Mouse (Mus musculus) forebrain, embryonic 16.5 days (tissue): Measurements from ENCODE around the gene Tmem79. TPM values are rescaled to one million over a fixed set of nuclear protein-coding genes. Genes with fewer than 3 reads are reported as not detected.
A peak's percentile ranks its signal among the peaks of the same experiment; 100 is the strongest.
"Not testable (repeated sequence)": the region's sequence is repeated elsewhere in the genome, so short reads cannot be mapped to it uniquely, and the experiment has no call there.

Experiments
- ATAC-seq: fragments of 200-750 bp; cut with Nextera tagmentation; 2 replicates; pipeline ENCODE4 v1.8.0; 2017; ENCODE audit warnings: mild to moderate bottlenecking, moderate library complexity
- H3K27ac ChIP-seq: fragments of 300-500 bp; sonication (generic); 2 replicates; pipeline ENCODE4 v1.5.1; 2014; ENCODE audit warnings: low read length, control low read depth
- H3K27me3 ChIP-seq: fragments of 300-500 bp; sonication (generic); replicated peaks from 2 replicates; pipeline ENCODE4 v1.6.1; 2014; ENCODE audit warnings: low read length; ENCODE audit not compliant: control insufficient read depth, insufficient read depth
- H3K36me3 ChIP-seq: fragments of 300-500 bp; sonication (generic); 2 replicates; pipeline ENCODE4 v1.6.1; 2014; ENCODE audit not compliant: control insufficient read depth, insufficient read depth
- H3K4me1 ChIP-seq: fragments of 300-500 bp; sonication (generic); replicated peaks from 2 replicates; pipeline ENCODE4 v1.6.1; 2014; ENCODE audit warnings: low read length; ENCODE audit not compliant: control insufficient read depth, insufficient read depth
- H3K4me2 ChIP-seq: fragments of 300-500 bp; sonication (generic); 2 replicates; pipeline ENCODE4 v1.6.1; 2014; ENCODE audit warnings: mild to moderate bottlenecking, low read length, control low read depth
- H3K4me3 ChIP-seq: fragments of 300-500 bp; sonication (generic); replicated peaks from 2 replicates; pipeline ENCODE4 v1.5.1; 2014; ENCODE audit warnings: mild to moderate bottlenecking, low read length, control low read depth
- H3K9ac ChIP-seq: fragments of 300-500 bp; sonication (generic); replicated peaks from 2 replicates; pipeline ENCODE4 v1.6.1; 2014; ENCODE audit warnings: low read depth, low read length, control low read depth
- H3K9me3 ChIP-seq: fragments of 300-500 bp; sonication (generic); 2 replicates; pipeline ENCODE4 v1.6.1; 2016; ENCODE audit warnings: low read length; ENCODE audit not compliant: control insufficient read depth
- WGBS: fragments of 180-500 bp; shearing (Covaris S2); extraction: QIAGEN DNeasy Blood & Tissue Kit; methylation state at CpG from one replicate; pipeline ENCODE4 v1.1.7; 2014; 5-methylcytosine and 5-hydroxymethylcytosine counted together
- polyA plus RNA-seq: library from polyadenylated mRNA; unstranded; fragments of >200 nt; fragmentation: Nextera tagmentation; extraction: Ambion mirVana; gene quantifications from 2 replicates; pipeline ENCODE4 v1.2.1, GENCODE M21; 2015

The Tmem79 gene
- polyA plus RNA-seq, 1 experiment from 2014 or later: 1.4 TPM

- Histone ChIP-seq H3K9ac (no peak overlapping the region), H3K4me3 (no peak overlapping the region), H3K27ac (no peak overlapping the region), H3K4me2 (no peak overlapping the region), H3K9me3 (no peaks in the 10 kb centered on the region), H3K4me1 (peaks cover 20% of the 10 kb centered on the region), H3K27me3 (no peaks in the 10 kb centered on the region), H3K36me3 (no peaks in the 10 kb centered on the region)
- 65% methylated on average over 12 of the region's 12 CpGs for WGBS
- no peak for ATAC-seq
Measured at GRCm38 (mm10) chr3:88334029-88334658, 1.8 kb downstream of the Tmem79 start.

GRCm38 (mm10) chr3:88331282-88331681 lies 4.7 kb downstream of the Tmem79 start:
- H3K9ac ChIP-seq: no peak overlapping the region
- H3K36me3 ChIP-seq: no peaks in the 10 kb centered on the region
- no peak overlapping the region for H3K4me3 ChIP-seq
- no peak for ATAC-seq
- no peaks in the 10 kb centered on the region for H3K27me3 ChIP-seq
- no peak overlapping the region for H3K4me2 ChIP-seq
- H3K27ac ChIP-seq: no peak overlapping the region
- WGBS: 21% methylated on average over 2 of the region's 2 CpGs
- H3K9me3 ChIP-seq: no peaks in the 10 kb centered on the region
- H3K4me1 ChIP-seq: peaks cover 6% of the 10 kb centered on the region

- no peaks in the 10 kb centered on the region for H3K27me3 ChIP-seq
- 86% methylated on average over 5 of the region's 5 CpGs for WGBS
- no peak overlapping the region for H3K4me2 ChIP-seq
- no peaks in the 10 kb centered on the region for H3K36me3 ChIP-seq
- no peak overlapping the region for H3K27ac ChIP-seq
- ATAC-seq: no peak
- H3K9me3 ChIP-seq: no peaks in the 10 kb centered on the region
- no peak overlapping the region for H3K9ac ChIP-seq
- H3K4me3 ChIP-seq: no peak overlapping the region
- peaks cover 12% of the 10 kb centered on the region for H3K4me1 ChIP-seq
Measured at GRCm38 (mm10) chr3:88328956-88329355, 7.0 kb downstream of the Tmem79 start.

- 3% methylated on average over 10 of the region's 10 CpGs for WGBS
Measured at GRCm38 (mm10) chr3:88324951-88325405, 11.0 kb downstream of the Tmem79 start, which contains the start of gene Glmp. TSS of gene Glmp (plus strand) at chr3:88325023.

GRCm38 (mm10) chr3:88299172-88299571 lies 36.8 kb downstream of the Tmem79 start:
- no peaks in the 10 kb centered on the region for H3K27me3 ChIP-seq
- H3K9ac ChIP-seq: no peak overlapping the region
- H3K4me2 ChIP-seq: no peak overlapping the region
- no peak overlapping the region for H3K4me3 ChIP-seq
- ATAC-seq: no peak
- WGBS: 93% methylated on average over 1 of the region's 1 CpGs
- peaks cover 15% of the 10 kb centered on the region for H3K4me1 ChIP-seq
- H3K27ac ChIP-seq: no peak overlapping the region
- peaks cover 37% of the 10 kb centered on the region for H3K36me3 ChIP-seq
- no peaks in the 10 kb centered on the region for H3K9me3 ChIP-seq

More at GRCm38 (mm10) chr3:88324951-88325405, 11.0 kb downstream of the Tmem79 start, which contains the start of gene Glmp:
- ATAC-seq: peak; percentile 83
- Histone ChIP-seq H3K9me3 (no peaks in the 10 kb centered on the region), H3K4me3 (peak within 1 kb of the TSS; percentile 66), H3K4me1 (peaks cover 12% of the 10 kb centered on the region), H3K36me3 (peaks cover 21% of the 10 kb centered on the region), H3K27ac (no peak within 1 kb of the TSS), H3K27me3 (no peaks in the 10 kb centered on the region), H3K4me2 (peak within 1 kb of the TSS; percentile 76), H3K9ac (peak within 1 kb of the TSS; percentile 60)

- Histone ChIP-seq H3K4me1 (peaks cover 15% of the 10 kb centered on the region), H3K27me3 (no peaks in the 10 kb centered on the region), H3K4me2 (peak overlapping the region; percentile 72), H3K4me3 (peak overlapping the region; percentile 57), H3K36me3 (peaks cover 22% of the 10 kb centered on the region), H3K9ac (peak overlapping the region; percentile 66), H3K27ac (peak overlapping the region; percentile 89), H3K9me3 (no peaks in the 10 kb centered on the region)
- WGBS: 0% methylated on average over 30 of the region's 30 CpGs
- ATAC-seq: no peak
Measured at GRCm38 (mm10) chr3:88297321-88297851, 38.6 kb downstream of the Tmem79 start.

GRCm38 (mm10) chr3:88296561-88297318 lies 39.2 kb downstream of the Tmem79 start, which contains the start of the genes Tsacc and Cct3:
TSS of gene Tsacc (minus strand) at chr3:88296999.
TSS of gene Cct3 (plus strand) at chr3:88297116.
- Histone ChIP-seq H3K4me1 (peaks cover 15% of the 10 kb centered on the region), H3K9me3 (no peaks in the 10 kb centered on the region), H3K4me2 (peak within 1 kb of the TSS; percentile 72), H3K27me3 (no peaks in the 10 kb centered on the region), H3K9ac (peak within 1 kb of the TSS; percentile 66), H3K4me3 (peak within 1 kb of the TSS; percentile 57), H3K27ac (peak within 1 kb of the TSS; percentile 89), H3K36me3 (peaks cover 18% of the 10 kb centered on the region)
- WGBS: under 1% methylated on average over 44 of the region's 44 CpGs
- peak; percentile 99 for ATAC-seq

- H3K4me3 ChIP-seq: peak overlapping the region; percentile 57
- under 1% methylated on average over 12 of the region's 12 CpGs for WGBS
- peaks cover 15% of the 10 kb centered on the region for H3K4me1 ChIP-seq
- H3K4me2 ChIP-seq: peak overlapping the region; percentile 48
- peaks cover 14% of the 10 kb centered on the region for H3K36me3 ChIP-seq
- H3K9ac ChIP-seq: peak overlapping the region; percentile 43
- peak overlapping the region; percentile 87 for H3K27ac ChIP-seq
- peak; percentile 21 for ATAC-seq
- no peaks in the 10 kb centered on the region for H3K9me3 ChIP-seq
- H3K27me3 ChIP-seq: no peaks in the 10 kb centered on the region
Measured at GRCm38 (mm10) chr3:88296110-88296560, 39.8 kb downstream of the Tmem79 start.

GRCm38 (mm10) chr3:88295272-88295671 lies 40.7 kb downstream of the Tmem79 start:
- H3K27me3 ChIP-seq, H3K9me3 ChIP-seq, H3K9ac ChIP-seq, ATAC-seq, H3K27ac ChIP-seq, H3K4me3 ChIP-seq, H3K36me3 ChIP-seq, H3K4me2 ChIP-seq: not testable (repeated sequence)
- WGBS: 69% methylated on average over 1 of the region's 1 CpGs
- peaks cover 15% of the 10 kb centered on the region for H3K4me1 ChIP-seq
